Mouse (Mus musculus) limb, embryonic 12.5 days (tissue): Measurements from ENCODE around the gene Prss44. TPM values are rescaled to one million over a fixed set of nuclear protein-coding genes. Genes with fewer than 3 reads are reported as not detected.

Source experiments
- ATAC-seq: fragments of 200-750 bp; cut with Nextera tagmentation; 2 replicates; pipeline ENCODE4 v1.8.0; 2017; ENCODE audit warnings: low read depth, moderate TSS enrichment; ENCODE audit not compliant: insufficient number of reproducible peaks, insufficient read depth, low FRiP score, low TSS enrichment
- H3K27ac ChIP-seq: fragments of 300-500 bp; sonication (generic); 2 replicates; pipeline ENCODE4 v1.5.1; 2016; ENCODE audit warnings: mild to moderate bottlenecking, moderate library complexity
- H3K27me3 ChIP-seq: fragments of 300-500 bp; sonication (generic); 2 replicates; pipeline ENCODE4 v1.6.1; 2016; ENCODE audit warnings: mild to moderate bottlenecking, moderate library complexity
- H3K36me3 ChIP-seq: fragments of 300-500 bp; sonication (generic); 2 replicates; pipeline ENCODE4 v1.6.1; 2016; ENCODE audit warnings: mild to moderate bottlenecking, moderate library complexity
- H3K4me1 ChIP-seq: fragments of 300-500 bp; sonication (generic); replicated peaks from 2 replicates; pipeline ENCODE4 v1.6.1; 2016
- H3K4me2 ChIP-seq: fragments of 300-500 bp; sonication (generic); 2 replicates; pipeline ENCODE4 v1.6.1; 2016; ENCODE audit warnings: mild to moderate bottlenecking, moderate library complexity
- H3K4me3 ChIP-seq: fragments of 300-500 bp; sonication (generic); replicated peaks from 2 replicates; pipeline ENCODE4 v1.5.1; 2016; ENCODE audit warnings: mild to moderate bottlenecking
- H3K9ac ChIP-seq: fragments of 300-500 bp; sonication (generic); replicated peaks from 2 replicates; pipeline ENCODE4 v1.6.1; 2016; ENCODE audit warnings: mild to moderate bottlenecking, moderate library complexity
- H3K9me3 ChIP-seq: fragments of 300-500 bp; sonication (generic); 2 replicates; pipeline ENCODE4 v1.6.1; 2016; ENCODE audit warnings: mild to moderate bottlenecking, moderate library complexity
- WGBS: fragments of 180-500 bp; shearing (Covaris S2); methylation state at CpG from one replicate; pipeline ENCODE4 v1.1.7; 2016; 5-methylcytosine and 5-hydroxymethylcytosine counted together
- polyA plus RNA-seq: library from polyadenylated mRNA; unstranded; fragments of >200 nt; fragmentation: Nextera tagmentation; extraction: Ambion mirVana; gene quantifications from 2 replicates; pipeline ENCODE4 v1.2.1, GENCODE M21; 2016

Prss44 gene
- polyA plus RNA-seq, 1 experiment from 2014 or later: not detected

- WGBS: 13% methylated on average over 5 of the region's 5 CpGs
- Histone ChIP-seq H3K4me3 (no peak overlapping the region), H3K36me3 (no peaks in the 10 kb centered on the region), H3K9ac (no peak overlapping the region), H3K27ac (no peak overlapping the region), H3K4me1 (peaks cover 16% of the 10 kb centered on the region), H3K27me3 (peaks cover 25% of the 10 kb centered on the region), H3K4me2 (peak overlapping the region; percentile 59; the same call in 1 of the 2 replicates), H3K9me3 (no peaks in the 10 kb centered on the region)
- ATAC-seq: no peak
These were observed 44.7 kb downstream of the Prss44 start for GRCm38 (mm10) chr9:110858523-110858922.

GRCm38 (mm10) chr9:110858967-110859596, 45.3 kb downstream of the Prss44 start:
- 76% methylated on average over 5 of the region's 5 CpGs for WGBS
- Histone ChIP-seq H3K27me3 (peaks cover 25% of the 10 kb centered on the region), H3K36me3 (no peaks in the 10 kb centered on the region), H3K9me3 (no peaks in the 10 kb centered on the region), H3K27ac (no peak overlapping the region), H3K9ac (no peak overlapping the region), H3K4me1 (peaks cover 16% of the 10 kb centered on the region), H3K4me3 (no peak overlapping the region), H3K4me2 (no peak overlapping the region)
- no peak for ATAC-seq

DNA sequence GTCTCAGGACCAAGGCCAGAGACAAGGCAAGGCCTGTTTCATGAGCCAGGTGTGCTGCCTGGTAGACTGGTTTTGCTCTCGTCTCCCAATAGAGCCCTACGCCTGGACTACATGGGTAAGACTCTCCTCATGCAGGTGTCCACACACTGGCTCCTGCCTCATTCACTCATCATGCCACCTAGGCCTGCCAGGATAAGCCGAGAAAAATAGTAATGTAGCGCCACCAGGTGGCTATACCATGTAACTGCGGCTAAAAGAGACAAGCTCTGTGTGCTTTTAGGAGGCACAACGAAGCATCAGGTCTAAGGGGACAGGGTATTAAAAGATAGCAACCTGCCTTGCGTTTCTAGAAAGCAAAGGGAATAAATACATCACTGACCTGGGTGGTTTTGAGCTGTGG, 57.2 kb downstream of the Prss44 start:
- WGBS: 19% methylated on average over 7 of the region's 7 CpGs
- no peak for ATAC-seq
- Histone ChIP-seq H3K27me3 (peaks cover 43% of the 10 kb centered on the region), H3K4me2 (no peak overlapping the region), H3K9me3 (no peaks in the 10 kb centered on the region), H3K36me3 (no peaks in the 10 kb centered on the region), H3K4me1 (peaks cover 26% of the 10 kb centered on the region), H3K4me3 (no peak overlapping the region), H3K9ac (no peak overlapping the region), H3K27ac (no peak overlapping the region)

Other genes with a start within 250 kb of the Prss44 start
- gene Nradd, start 189.5 kb upstream of the Prss44 start, polyA plus RNA-seq: 62.7 and 67.1 TPM in 2 replicates
- 1.1 and 1.6 TPM in 2 replicates for gene Nbeal2, start 159.8 kb upstream of the Prss44 start, polyA plus RNA-seq
- 126 and 133 TPM in 2 replicates for gene Ccdc12, start 157.5 kb upstream of the Prss44 start, polyA plus RNA-seq
- 1.6 and 2.6 TPM in 2 replicates for gene Myl3, start 72.1 kb upstream of the Prss44 start, polyA plus RNA-seq
- 76.6 and 81.8 TPM in 2 replicates for gene Pth1r, start 66.8 kb upstream of the Prss44 start, polyA plus RNA-seq
- not detected in 2 replicates for gene Prss42, start 15.8 kb upstream of the Prss44 start, polyA plus RNA-seq
- not detected in 2 replicates for gene Prss43, start 12.7 kb downstream of the Prss44 start, polyA plus RNA-seq
- gene Prss45, start 20.6 kb downstream of the Prss44 start, polyA plus RNA-seq: not detected in 2 replicates
- gene Prss46, start 30.5 kb downstream of the Prss44 start, polyA plus RNA-seq: not detected in 2 replicates
- gene Prss50, start 44.0 kb downstream of the Prss44 start, polyA plus RNA-seq: 0.65 and 0.72 TPM in 2 replicates
- gene Als2cl, start 65.9 kb downstream of the Prss44 start, polyA plus RNA-seq: 1.6 and 2.9 TPM in 2 replicates
- gene Tmie, start 66.1 kb downstream of the Prss44 start, polyA plus RNA-seq: 0.68 and 0.87 TPM in 2 replicates
- gene Fam240a, start 102.9 kb downstream of the Prss44 start, polyA plus RNA-seq: not detected in 2 replicates
- not detected in 2 replicates for gene Tdgf1, start 132.2 kb downstream of the Prss44 start, polyA plus RNA-seq
- 0.05 and 0.31 TPM in 2 replicates for gene Lrrc2, start 137.6 kb downstream of the Prss44 start, polyA plus RNA-seq
- not detected in 2 replicates for gene Rtp3, start 176.6 kb downstream of the Prss44 start, polyA plus RNA-seq
- gene Ltf, start 205.3 kb downstream of the Prss44 start, polyA plus RNA-seq: 0.45 and 0.84 TPM in 2 replicates
- 0.49 and 0.92 TPM in 2 replicates for gene Ccrl2, start 243.5 kb downstream of the Prss44 start, polyA plus RNA-seq